Mouse (Mus musculus): ENCODE measurements around the gene Ebf1.

Gene Ebf1

DNA sequence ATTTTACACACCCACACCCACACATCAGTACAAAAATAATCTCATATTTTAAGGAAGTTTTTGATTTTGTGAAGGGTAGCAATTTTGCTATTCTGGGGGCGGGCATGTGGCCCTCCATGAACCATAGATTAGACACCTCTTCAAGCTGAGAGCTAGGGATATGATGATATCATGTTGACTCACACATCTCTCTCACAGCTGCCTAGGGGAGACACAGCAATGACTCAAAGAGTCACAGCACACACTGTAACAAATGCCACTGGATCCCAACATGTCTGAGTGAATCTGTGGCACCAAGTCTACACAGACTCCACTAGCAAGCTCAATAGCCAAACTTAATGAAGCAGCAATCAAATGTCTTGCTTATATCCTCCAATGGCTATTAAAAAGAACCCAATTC is 395.0 kb downstream of the Ebf1 start:
- in situ Hi-C loops (cut with MboI): loop anchor here (25.0 kb wide), 1 partner anchor 525 kb away; no protein-coding TSS in a partner anchor

- in situ Hi-C loops (cut with MboI): loop anchor here (25.0 kb wide), 1 partner anchor 520 kb away; no protein-coding TSS in a partner anchor
Measured at GRCm38 (mm10) chr11:45017493-45017892, 400.4 kb downstream of the Ebf1 start.

DNA sequence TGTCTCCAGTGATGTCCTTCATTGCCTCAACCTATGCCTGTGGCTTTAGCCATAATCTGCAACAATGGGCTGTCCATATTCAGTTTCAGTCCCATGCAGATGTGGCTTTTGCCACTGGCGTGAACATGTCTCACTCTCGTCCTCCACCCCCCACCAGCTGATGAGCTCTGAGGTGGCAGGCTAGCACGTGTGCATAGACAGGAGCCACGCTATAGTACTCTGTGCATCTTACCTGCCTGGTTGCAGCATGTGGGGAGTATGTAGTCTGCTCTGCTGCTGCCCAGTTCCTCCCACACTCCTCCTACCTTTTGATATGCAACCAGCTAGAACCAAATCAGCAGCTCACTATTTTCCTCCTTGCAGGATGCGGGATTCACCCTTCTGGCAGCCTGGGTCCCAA is 408.9 kb downstream of the Ebf1 start:
- in situ Hi-C loops (cut with MboI): no loop called here

DNA sequence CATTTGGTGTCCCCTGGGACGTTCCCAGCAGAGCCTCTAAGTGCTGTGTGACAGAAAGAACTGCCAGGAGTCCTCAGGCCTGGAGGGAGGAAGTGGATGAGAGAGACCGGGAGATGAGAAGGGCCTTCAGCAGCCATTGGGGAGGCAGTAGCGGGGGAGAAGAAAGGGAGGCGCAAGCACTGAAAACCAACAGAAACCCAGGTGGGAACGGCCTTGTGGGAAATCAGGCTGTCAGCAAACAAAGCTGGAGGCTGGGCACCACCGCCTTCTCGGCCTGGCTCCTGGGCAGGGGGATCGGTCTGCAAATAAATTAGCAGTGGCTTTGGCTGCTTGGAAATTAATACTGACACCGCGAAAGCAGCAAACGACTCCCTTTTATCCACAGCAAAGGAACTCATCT is 409.6 kb downstream of the Ebf1 start:
- in situ Hi-C loops (cut with MboI): no loop called here

- in situ Hi-C loops (cut with MboI): no loop called here
Measured at GRCm38 (mm10) chr11:45027076-45027475, 410.0 kb downstream of the Ebf1 start.

GRCm38 (mm10) chr11:45055744-45056610 is 438.9 kb downstream of the Ebf1 start:
- in situ Hi-C loops (cut with MboI): no loop called here

All from mature B cell (primary cell).